Mouse (Mus musculus) sigmoid colon, adult 10 weeks (tissue): Measurements from ENCODE around the gene Olfr459. TPM values are rescaled to one million over a fixed set of nuclear protein-coding genes. Genes with fewer than 3 reads are reported as not detected.

Experiments used
- polyA plus RNA-seq: library from polyadenylated mRNA; stranded (reverse); fragments of 350-450 nt; fragmentation: Illumina TruSeq; extraction: RNeasy Lipid Tissue Mini Kit (QIAGEN cat#74804); gene quantifications from one replicate; pipeline ENCODE4 v1.2.3, GENCODE M21; 2014; ENCODE audit warnings: low read depth, low replicate concordance

Olfr459 gene
- polyA plus RNA-seq: not detected

DNA sequence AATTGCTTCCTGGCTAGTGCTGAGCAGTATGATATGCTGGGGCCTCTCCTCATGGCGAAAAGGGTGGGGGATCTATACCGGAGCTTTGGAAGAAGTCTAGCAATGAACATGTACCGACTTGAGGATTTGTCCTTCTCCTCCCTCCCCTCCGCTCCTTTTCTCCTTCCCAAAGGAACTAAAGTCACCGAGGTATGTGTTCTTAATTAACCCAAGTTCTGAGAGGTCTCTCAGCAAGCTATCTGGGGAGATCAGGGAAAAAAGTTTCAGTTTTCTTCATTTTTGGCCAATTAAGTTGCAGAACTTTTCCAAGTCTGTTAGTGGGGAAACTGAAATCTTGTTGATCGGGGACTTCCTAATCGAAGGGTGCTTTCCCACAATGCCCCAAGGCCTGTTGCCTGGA, at the start of gene Olfr459:
Gene Olfr459 (minus strand): TSS at position 101 of the 400 bp plus-strand sequence.

Other genes starting within 250 kb of the Olfr459 start
- not detected for gene Ephb6, start 169.7 kb downstream of the Olfr459 start, polyA plus RNA-seq
- gene Trpv6, start 138.8 kb downstream of the Olfr459 start, polyA plus RNA-seq: 2.2 TPM
- gene Trpv5, start 94.4 kb downstream of the Olfr459 start, polyA plus RNA-seq: not detected
- gene Llcfc1, start 90.7 kb downstream of the Olfr459 start, polyA plus RNA-seq: not detected
- gene Kel, start 70.8 kb downstream of the Olfr459 start, polyA plus RNA-seq: not detected
- gene Pip, start 72.4 kb upstream of the Olfr459 start, polyA plus RNA-seq: not detected
- not detected for gene Sval2, start 77.8 kb upstream of the Olfr459 start, polyA plus RNA-seq
- 9,611 TPM for gene Sval1, start 176.5 kb upstream of the Olfr459 start, polyA plus RNA-seq
- gene Sval3, start 193.0 kb upstream of the Olfr459 start, polyA plus RNA-seq: 11.7 TPM